Mouse (Mus musculus) forebrain, embryonic 13.5 days (tissue): ENCODE measurements at regions not wholly inside any gene's neighbourhood (a gene's known extent, or its start where the extent isn't known, plus 50 kb on each side); places are given as distances from the start of the nearest gene placed in this dataset.
A peak's percentile ranks its signal among the peaks of the same experiment; 100 is the strongest.

Experiments used
- ATAC-seq: fragments of 200-750 bp; cut with Nextera tagmentation; 2 replicates; pipeline ENCODE4 v1.8.0; 2017
- H3K27ac ChIP-seq: fragments of 300-500 bp; sonication (generic); 2 replicates; pipeline ENCODE4 v1.5.1; 2015; ENCODE audit warnings: inconsistent platforms, mild to moderate bottlenecking, moderate library complexity
- H3K27me3 ChIP-seq: fragments of 300-500 bp; sonication (generic); 2 replicates; pipeline ENCODE4 v1.6.1; 2015; ENCODE audit warnings: mild to moderate bottlenecking, inconsistent platforms
- H3K36me3 ChIP-seq: fragments of 300-500 bp; sonication (generic); 2 replicates; pipeline ENCODE4 v1.6.1; 2015; ENCODE audit warnings: mild to moderate bottlenecking, inconsistent platforms; ENCODE audit not compliant: poor library complexity, severe bottlenecking
- H3K4me1 ChIP-seq: fragments of 300-500 bp; sonication (generic); 2 replicates; pipeline ENCODE4 v1.6.1; 2015; ENCODE audit warnings: inconsistent platforms
- H3K4me2 ChIP-seq: fragments of 300-500 bp; sonication (generic); 2 replicates; pipeline ENCODE4 v1.6.1; 2015; ENCODE audit warnings: inconsistent platforms, mild to moderate bottlenecking, moderate library complexity
- H3K4me3 ChIP-seq: fragments of 300-500 bp; sonication (generic); 2 replicates; pipeline ENCODE4 v1.5.1; 2015; ENCODE audit warnings: mild to moderate bottlenecking, inconsistent platforms
- H3K9ac ChIP-seq: fragments of 300-500 bp; sonication (generic); 2 replicates; pipeline ENCODE4 v1.6.1; 2015; ENCODE audit warnings: mild to moderate bottlenecking, inconsistent platforms
- H3K9me3 ChIP-seq: fragments of 300-500 bp; sonication (generic); replicated peaks from 2 replicates; pipeline ENCODE4 v1.6.1; 2016; ENCODE audit warnings: inconsistent platforms
- WGBS: fragments of 180-500 bp; shearing (Covaris S2); methylation state at CpG from one replicate; pipeline ENCODE4 v1.1.7; 2015; 5-methylcytosine and 5-hydroxymethylcytosine counted together

GRCm38 (mm10) chr7:58919863-58920262 is 263.9 kb downstream of the Atp10a start:
- no peaks in the 10 kb centered on the region for H3K27me3 ChIP-seq
- no peak overlapping the region for H3K27ac ChIP-seq
- H3K9me3 ChIP-seq = no peaks in the 10 kb centered on the region
- no peak overlapping the region for H3K9ac ChIP-seq
- H3K4me1 ChIP-seq = no peaks in the 10 kb centered on the region
- H3K4me2 ChIP-seq = no peak overlapping the region
- no peak; the same call in 1 of the 2 replicates for ATAC-seq
- H3K4me3 ChIP-seq = no peak overlapping the region
- no peaks in the 10 kb centered on the region for H3K36me3 ChIP-seq
- 80% methylated on average over 1 of the region's 1 CpGs for WGBS

DNA sequence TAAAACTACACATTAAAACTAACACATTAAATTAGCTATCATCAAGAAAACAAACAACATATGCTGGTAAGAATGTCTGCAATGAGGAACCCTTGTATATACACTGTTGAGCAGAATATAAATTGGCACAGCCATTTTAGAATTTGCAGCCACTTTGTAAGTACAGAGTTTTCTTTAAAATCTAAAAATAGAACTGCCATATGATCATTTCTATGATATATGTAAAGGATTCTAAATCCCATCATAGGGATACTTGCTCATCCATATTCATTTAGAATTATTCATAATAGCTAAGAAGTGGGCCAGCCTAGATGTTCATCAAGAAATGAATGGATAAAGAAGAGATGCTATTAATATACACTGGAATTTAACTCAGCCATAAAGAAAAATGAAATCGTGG is 264.3 kb downstream of the Atp10a start:
- H3K4me3 ChIP-seq = no peak overlapping the region
- no peak overlapping the region for H3K27ac ChIP-seq
- WGBS = 81% methylated on average over 1 of the region's 1 CpGs
- H3K9ac ChIP-seq = no peak overlapping the region
- H3K36me3 ChIP-seq = no peaks in the 10 kb centered on the region
- H3K4me1 ChIP-seq = no peaks in the 10 kb centered on the region
- no peaks in the 10 kb centered on the region for H3K27me3 ChIP-seq
- ATAC-seq = peak; percentile 70; the same call in 1 of the 2 replicates
- no peak overlapping the region for H3K4me2 ChIP-seq
- no peaks in the 10 kb centered on the region for H3K9me3 ChIP-seq

DNA sequence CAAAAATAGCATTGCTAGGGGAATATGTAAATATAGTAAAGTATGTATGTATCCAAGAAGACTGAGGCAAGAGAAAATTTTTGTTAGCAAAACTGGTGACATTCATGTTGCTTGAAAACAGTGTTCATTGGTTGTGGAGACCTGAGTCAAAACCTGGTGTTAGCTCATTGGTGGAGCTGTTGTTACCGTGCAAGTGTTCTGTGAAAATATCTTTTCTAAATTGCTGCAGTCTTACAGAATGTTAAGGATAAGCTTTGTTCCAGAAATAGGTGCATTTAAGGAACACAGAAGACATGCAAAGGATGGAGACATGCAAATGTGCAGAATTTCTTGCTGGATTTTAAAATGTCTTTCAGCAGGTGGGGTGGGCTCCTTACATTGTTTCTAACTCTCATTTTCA is 269.0 kb downstream of the Atp10a start:
- Histone ChIP-seq H3K36me3 (no peaks in the 10 kb centered on the region), H3K4me1 (no peaks in the 10 kb centered on the region), H3K4me2 (no peak overlapping the region), H3K27ac (no peak overlapping the region), H3K4me3 (no peak overlapping the region), H3K9me3 (no peaks in the 10 kb centered on the region), H3K9ac (no peak overlapping the region), H3K27me3 (no peaks in the 10 kb centered on the region)
- WGBS = 94% methylated on average over 1 of the region's 1 CpGs
- no peak for ATAC-seq

DNA sequence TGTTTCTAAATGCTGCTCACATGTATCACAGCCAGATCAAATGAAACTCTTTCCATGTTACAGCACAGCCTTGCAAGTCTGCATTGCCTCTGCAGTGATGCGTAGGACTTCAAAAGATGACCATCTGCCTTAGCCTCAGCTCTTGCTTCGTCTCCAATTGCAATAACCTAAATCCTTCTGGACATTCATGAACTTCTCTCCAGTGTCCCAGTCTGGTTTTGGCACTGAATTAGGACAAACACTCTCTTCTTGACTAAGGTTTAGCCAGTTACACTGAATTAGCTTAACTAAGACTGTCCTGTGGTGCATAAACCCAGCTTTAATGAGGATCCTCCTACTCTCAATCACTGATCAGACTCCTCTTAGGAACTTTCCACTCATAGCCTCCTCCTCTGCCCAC is 269.4 kb downstream of the Atp10a start:
- H3K4me3 ChIP-seq = no peak overlapping the region
- H3K9me3 ChIP-seq = no peaks in the 10 kb centered on the region
- H3K4me2 ChIP-seq = no peak overlapping the region
- no peaks in the 10 kb centered on the region for H3K4me1 ChIP-seq
- H3K9ac ChIP-seq = no peak overlapping the region
- H3K36me3 ChIP-seq = no peaks in the 10 kb centered on the region
- H3K27ac ChIP-seq = no peak overlapping the region
- H3K27me3 ChIP-seq = no peaks in the 10 kb centered on the region
- 90% methylated on average over 2 of the region's 2 CpGs for WGBS
- ATAC-seq = no peak

- ATAC-seq = no peak
- WGBS = 85% methylated on average over 2 of the region's 2 CpGs
- Histone ChIP-seq H3K9ac (no peak overlapping the region), H3K4me2 (no peak overlapping the region), H3K4me1 (no peaks in the 10 kb centered on the region), H3K4me3 (no peak overlapping the region), H3K27ac (no peak overlapping the region), H3K27me3 (no peaks in the 10 kb centered on the region), H3K9me3 (no peaks in the 10 kb centered on the region), H3K36me3 (no peaks in the 10 kb centered on the region)
Observed at GRCm38 (mm10) chr7:58957448-58957847, 271.1 kb upstream of the Ube3a start.

DNA sequence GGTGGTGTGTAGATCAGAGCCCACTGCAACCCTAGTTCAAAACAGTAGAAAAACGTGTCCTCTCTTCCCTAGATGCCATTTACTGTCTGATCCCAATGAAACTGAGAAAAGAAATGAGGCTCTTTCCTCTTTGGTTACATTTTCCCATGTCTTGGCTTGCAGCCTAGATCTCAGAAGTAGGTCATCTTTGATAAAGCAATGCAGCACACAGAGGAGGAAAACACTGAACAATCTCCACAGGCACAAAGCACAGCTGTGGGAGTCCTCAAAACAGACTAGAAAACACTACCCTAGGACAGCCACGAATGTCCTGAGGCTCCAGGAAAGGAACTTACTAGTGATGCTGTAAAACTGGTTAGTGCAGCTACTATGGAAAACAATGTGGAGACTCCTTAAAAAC is 221.4 kb upstream of the Ube3a start:
- no peak overlapping the region for H3K4me2 ChIP-seq
- no peaks in the 10 kb centered on the region for H3K9me3 ChIP-seq
- H3K9ac ChIP-seq = no peak overlapping the region
- H3K4me1 ChIP-seq = no peaks in the 10 kb centered on the region
- H3K4me3 ChIP-seq = no peak overlapping the region
- 63% methylated on average over 2 of the region's 2 CpGs for WGBS
- ATAC-seq = no peak
- H3K27me3 ChIP-seq = no peaks in the 10 kb centered on the region
- no peak overlapping the region for H3K27ac ChIP-seq
- H3K36me3 ChIP-seq = no peaks in the 10 kb centered on the region

DNA sequence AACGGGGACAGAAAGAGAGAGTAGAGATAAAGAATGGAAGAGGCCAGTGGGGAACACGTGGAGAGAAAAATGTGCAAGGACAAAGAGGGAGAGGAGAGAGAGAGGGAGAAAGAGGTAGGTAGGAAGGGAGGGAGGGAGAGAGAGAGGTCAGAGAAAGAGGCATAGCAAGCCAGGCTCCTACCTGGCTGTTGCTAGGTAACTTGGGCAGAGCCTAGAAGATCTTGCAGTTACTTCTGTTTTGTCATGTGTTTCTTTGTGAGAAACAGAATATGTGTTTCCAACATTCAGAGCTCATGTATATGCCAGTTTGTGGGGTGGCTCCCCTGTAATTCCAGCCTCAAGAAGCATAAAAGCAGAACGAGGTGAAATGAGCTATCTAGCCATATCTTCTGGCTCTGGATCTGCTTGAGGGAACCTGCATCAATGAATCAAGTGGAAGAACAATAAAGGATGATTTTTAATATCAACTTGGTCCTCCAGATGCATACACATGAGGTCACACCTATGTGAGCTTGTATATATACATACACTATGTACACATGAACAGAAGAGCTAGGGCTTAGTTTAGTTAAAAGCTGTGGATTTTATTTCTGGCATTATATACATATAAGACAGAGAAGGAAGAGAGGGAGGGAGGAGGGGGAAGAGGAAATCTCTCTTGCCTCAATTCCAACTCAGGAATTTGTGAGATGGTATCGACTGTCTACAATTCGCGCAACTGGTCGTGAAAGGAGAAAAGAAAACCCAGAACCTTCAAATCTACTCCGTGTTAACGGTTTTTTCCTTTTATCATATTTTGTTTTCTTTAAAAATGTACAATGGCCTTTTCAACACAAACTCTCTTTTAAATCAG is 214.9 kb upstream of the Ube3a start:
- 77% methylated on average over 9 of the region's 9 CpGs for WGBS
- Histone ChIP-seq H3K4me3 (no peak overlapping the region), H3K4me2 (no peak overlapping the region), H3K4me1 (no peaks in the 10 kb centered on the region), H3K9ac (no peak overlapping the region), H3K27ac (no peak overlapping the region), H3K9me3 (no peaks in the 10 kb centered on the region), H3K36me3 (no peaks in the 10 kb centered on the region), H3K27me3 (no peaks in the 10 kb centered on the region)
- no peak for ATAC-seq

DNA sequence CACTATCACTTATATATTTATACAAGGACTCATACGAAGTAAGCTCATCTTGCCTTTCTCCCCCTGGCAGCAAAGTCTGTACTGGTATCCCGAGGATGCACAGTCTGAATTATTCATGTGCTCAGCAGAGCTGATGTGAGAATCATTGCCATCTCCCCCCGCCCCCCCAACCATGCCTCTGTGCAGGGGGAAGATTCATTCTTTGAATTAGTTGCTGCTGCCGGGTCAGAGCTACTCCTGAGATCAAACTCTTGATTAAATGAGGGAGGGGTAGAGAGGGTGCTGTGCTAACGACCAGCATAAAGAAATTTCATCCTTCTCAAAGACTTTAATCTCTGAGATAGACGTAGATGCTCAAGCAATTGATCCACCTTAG is 214.3 kb upstream of the Ube3a start:
- no peak overlapping the region for H3K27ac ChIP-seq
- peak; percentile 45; the same call in 1 of the 2 replicates for ATAC-seq

DNA sequence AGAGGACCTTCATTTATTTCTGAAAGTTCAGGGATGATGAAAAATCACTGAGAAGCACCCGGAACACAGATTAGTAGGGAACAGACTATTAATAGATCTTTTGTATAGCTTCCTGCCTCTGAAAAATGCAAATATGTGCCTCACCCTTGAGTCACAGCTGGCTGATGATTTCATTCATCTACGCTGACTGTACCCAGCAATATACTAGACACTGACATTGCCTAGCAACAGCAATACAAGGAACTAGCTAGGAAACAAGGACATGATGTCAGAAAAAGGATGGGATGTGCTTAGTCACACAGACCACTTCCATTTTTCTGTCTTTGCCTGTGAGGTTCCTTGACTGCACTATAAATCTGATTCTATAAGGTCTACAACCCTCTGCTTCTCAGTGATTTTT is 201.1 kb upstream of the Ube3a start:
- Histone ChIP-seq H3K27me3 (no peaks in the 10 kb centered on the region), H3K36me3 (no peaks in the 10 kb centered on the region), H3K4me3 (no peak overlapping the region), H3K9me3 (no peaks in the 10 kb centered on the region), H3K27ac (no peak overlapping the region), H3K4me1 (no peaks in the 10 kb centered on the region), H3K9ac (no peak overlapping the region), H3K4me2 (no peak overlapping the region)
- 56% methylated on average over 2 of the region's 2 CpGs for WGBS
- peak; percentile 79 for ATAC-seq

More for the DNA sequence above, 214.3 kb upstream of the Ube3a start:
- 47% methylated on average over 6 of the region's 6 CpGs for WGBS
- H3K9ac ChIP-seq = no peak overlapping the region
- no peak overlapping the region for H3K4me3 ChIP-seq
- H3K9me3 ChIP-seq = no peaks in the 10 kb centered on the region
- no peaks in the 10 kb centered on the region for H3K27me3 ChIP-seq
- H3K36me3 ChIP-seq = no peaks in the 10 kb centered on the region
- H3K4me2 ChIP-seq = no peak overlapping the region
- no peaks in the 10 kb centered on the region for H3K4me1 ChIP-seq
